Mouse (Mus musculus) left cerebral cortex, postnatal 10 days (tissue): ENCODE measurements around the gene Itprip. TPM values are rescaled to one million over a fixed set of nuclear protein-coding genes. Genes with fewer than 3 reads are reported as not detected.
A peak's percentile ranks its signal among the peaks of the same experiment; 100 is the strongest.

Source experiments
- DNase-seq, 2 experiments: peaks; one replicate each; pipeline ENCODE4 v3.0.0; 2021 to 2022; ENCODE audit warnings: low spot score in 2 of 2, mixed read lengths in 1 of 2; ENCODE audit errors: extremely low spot score in 1 of 2
- intact Hi-C: fragments of 180-260 bp; cut with DNase I; formaldehyde crosslinking; loops from one replicate; pipeline ENCODE4 v1.15.1; 2025
- total RNA-seq, 2 experiments: library from RNA; stranded (reverse); gene quantifications; 2 replicates each; pipeline ENCODE4 v1.2.3; 2021

Itprip gene
- total RNA-seq, 2 experiments from 2014 or later: 1.5 to 1.9 TPM

DNA sequence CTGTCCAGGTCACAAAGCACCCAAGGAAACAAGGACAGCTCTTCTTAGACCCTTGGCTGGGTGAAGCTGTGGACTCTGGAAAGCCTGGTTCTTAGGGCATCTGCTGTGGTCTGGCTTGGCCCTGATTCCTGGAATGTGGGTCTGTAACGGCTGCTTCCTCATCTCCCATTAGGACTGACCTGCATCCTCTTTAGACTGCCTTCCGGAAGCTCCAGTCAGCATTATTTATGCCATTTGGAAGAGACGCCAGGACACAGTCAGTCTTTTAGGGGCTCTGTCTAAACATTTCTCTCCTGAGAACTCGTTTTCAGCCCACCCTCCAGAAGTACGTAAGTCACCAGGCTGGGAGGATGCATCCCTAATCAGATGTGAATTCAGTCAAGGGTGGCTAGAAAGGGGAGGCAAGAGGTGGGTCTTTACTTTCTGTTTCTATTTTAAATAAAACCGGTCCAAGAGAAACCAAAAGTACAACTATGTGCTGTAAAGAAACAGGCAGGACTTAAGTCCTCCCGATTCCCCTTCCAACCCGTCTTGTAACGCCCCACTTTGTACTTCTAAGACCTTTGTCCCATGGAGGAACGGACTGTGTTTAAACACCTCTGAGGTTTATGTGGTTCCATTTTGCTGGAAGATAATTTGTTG, 28.5 kb downstream of the Itprip start:
- intact Hi-C loops: no loop called here
- DNase-seq: no peak

DNA sequence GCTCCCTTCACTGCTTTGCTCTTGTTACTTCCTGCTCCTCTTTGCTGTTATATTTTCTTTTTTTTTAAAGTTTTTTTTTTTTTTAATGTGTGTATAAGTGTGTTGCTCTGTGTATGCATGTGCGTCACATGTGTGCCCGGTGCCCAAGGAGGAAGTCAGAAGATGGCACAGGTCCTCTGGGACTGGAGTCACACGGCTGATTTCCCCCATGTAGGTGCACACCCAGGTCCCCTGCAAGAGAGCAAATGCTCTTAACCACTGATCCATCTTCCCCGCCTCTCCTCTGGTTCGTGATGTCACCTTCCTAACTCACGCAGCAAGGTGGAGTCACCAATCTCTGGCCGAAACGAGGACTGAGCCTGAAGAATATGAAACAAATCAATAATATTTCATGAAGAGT, 31.1 kb downstream of the Itprip start:
- intact Hi-C loops: no loop called here
- DNase-seq: no peak

DNA sequence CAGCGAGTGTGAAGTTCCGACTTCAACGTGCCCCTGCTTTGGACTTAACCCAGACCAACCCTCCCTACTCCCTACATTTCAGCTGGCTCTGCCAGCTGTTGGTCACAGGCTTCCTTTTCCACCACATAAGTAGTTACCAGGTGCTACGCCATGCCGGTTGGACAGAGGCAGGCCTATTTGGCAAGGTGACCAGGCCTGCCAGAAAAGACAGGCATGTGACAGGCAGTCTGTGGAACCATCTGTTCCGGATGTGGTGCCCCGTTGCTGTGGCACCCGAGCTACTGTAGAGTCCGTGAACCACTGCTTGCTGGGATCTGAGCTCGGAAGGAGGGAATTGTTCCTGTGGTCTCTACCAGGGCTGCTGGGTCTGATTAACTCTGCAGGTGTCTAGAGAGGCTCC, 31.7 kb downstream of the Itprip start:
- no peak for DNase-seq

DNA sequence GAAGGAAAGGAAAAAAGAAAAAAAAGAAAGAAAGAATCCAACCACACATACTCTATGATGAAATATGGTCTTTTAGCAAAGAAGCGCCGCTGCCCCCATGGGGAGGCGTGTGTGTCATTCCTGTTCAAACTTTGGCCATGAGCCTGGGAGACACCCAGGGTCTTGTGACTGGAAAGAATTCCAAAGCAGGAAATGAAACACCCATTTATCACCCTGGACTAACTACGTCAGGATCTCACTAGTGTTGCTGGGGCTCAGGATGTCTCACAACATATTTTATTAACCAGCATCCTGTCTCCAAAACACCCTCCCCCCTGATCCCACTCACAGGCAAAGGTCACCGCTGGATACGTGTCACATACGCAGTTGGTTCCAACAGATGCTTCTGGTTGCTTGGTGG, 32.5 kb downstream of the Itprip start:
- DNase-seq: no peak
- intact Hi-C loops: no loop called here

More for the DNA sequence above, 31.7 kb downstream of the Itprip start:
- intact Hi-C loops: no loop called here

DNA sequence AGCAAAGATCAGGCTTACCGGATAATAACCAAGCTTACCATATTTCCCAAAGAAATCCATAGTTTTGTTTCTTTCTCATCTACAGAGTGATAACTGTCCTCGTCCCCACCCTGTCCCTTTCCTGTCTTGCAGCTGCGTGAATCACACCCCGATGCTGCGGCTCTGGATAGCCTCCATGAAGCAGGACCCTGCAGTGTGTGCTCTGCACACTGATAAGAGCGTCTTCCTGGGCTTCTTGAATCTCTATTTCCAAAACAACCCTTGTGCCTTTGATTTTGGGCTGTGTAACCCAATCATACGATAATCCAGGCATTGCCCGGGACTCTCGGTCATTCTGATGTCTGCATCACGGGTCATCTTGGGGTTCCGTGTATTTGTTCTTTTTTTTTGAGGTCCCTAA, 33.2 kb downstream of the Itprip start:
- intact Hi-C loops: no loop called here
- no peak for DNase-seq

DNA sequence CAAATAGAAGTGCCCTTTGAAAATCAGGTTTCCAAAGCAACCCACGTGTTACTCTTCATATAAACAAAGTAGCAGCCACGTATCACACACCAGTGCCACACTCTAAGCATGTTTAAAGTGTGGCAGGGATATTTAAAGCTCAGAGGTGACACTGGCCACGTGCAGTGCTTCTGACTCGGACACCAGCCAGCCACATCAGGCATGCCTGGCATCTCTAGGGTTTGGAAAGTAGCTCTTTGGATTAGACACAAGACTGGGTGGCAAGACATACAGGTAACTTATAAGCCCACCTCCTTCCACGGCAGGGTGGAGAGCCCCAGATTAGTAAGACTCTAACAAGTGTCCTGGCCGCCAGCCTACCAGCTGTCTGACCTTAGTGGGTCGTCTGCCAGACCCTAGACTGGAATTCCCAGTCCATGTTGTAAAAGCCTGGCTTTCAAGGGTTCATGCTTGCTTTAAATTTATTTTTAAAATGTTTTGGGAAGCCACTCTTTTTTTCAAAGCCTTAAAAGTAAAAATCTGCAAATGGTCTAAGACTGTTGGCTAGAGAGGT, 33.8 kb downstream of the Itprip start:
- no peak for DNase-seq
- intact Hi-C loops: no loop called here

DNA sequence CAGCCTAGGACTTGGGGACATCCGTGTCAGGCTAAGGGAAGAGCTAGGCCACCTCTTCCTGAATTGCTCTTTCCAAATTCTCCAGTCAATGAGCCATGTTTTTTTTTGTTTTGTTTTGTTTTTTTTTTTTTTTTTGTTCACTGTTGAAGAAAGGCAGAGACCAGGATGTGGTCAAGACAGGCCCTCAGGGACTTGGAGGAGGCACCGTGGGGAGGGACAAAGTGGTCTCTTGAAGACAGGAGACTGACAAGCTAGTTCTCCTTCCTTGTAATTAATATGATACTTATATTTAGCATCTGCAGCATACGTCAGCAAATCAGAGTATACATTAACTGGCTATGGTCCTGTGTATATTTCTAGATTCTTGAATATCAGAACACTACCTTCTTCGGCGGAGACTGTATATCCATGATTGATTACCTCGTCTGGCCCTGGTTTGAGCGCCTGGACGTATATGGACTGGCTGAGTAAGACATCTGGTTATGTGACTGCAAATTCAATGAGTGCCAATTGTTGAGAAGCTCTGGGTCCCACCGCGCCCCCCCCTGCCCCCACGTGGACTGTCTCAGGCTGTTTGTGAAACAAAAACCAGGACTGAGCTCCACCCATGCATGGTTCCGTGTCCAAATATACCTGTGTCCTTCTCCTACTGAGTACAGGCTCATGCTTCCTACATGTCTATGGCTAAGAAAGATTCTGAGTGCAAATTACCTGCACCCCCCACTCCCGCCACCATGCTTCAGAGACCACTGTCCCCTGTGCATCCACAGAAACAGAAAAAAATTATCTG, 34.6 kb downstream of the Itprip start:
- DNase-seq: no peak
- intact Hi-C loops: no loop called here

DNA sequence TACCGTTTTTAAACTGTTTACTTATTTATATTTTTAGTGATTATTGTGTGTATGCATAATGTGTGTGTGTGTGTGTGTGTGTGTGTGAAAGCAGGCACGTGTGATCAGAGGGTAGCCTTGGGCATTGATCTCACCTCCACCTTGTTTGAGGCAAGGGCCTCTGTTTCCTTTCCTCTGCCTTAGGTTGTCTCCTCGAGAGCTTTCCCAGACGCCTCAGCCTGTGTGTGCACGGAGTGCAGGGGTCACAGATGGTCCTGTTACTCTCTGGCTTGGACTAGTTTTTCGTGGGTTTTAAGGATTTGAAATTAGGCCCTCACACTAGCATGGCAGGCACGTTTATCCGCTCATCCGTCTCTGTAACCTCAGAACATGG, 36.2 kb downstream of the Itprip start:
- intact Hi-C loops: loop anchor here (1.0 kb wide), 1 partner anchor 49 kb away; no protein-coding TSS in a partner anchor
- DNase-seq: no peak

DNA sequence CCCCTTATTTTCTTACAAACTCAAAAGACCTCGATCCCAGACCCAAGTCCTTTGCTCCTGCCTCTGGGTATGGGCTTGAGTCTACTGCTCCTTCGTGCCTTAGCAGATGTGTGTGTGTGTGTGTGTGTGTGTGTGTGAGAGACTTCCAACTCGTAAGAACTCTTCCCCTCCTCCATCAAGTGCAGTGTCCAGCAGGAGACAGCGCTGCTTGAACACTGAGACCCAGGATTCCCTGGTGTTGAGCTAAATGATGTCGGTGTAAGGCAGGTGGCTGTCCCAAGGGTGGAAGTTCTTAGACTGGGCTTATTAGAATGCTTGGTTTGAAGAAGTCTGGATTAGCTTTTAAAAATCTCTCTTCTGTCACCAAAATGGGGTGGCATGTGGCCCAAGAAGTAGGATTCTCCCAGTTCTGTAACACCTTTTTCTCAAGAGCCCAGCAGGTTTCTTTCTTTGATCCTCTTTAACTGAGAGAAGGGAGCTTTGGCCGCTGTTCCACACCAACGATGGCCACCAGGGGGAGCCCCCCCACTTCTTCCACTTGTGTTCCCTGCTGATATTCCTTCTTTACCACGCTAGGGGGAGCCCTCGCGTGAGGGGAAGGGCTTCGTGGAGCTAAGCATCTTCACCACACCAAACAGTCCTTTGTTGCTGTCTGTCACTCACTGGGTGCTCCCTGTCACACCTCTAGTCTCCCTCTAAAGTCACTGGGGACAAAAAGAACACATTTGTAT, 36.8 kb downstream of the Itprip start:
- DNase-seq: peak; percentile 39 to 82
- intact Hi-C loops: loop anchor here (1.0 kb wide), 1 partner anchor 50 kb away; no protein-coding TSS in a partner anchor

DNA sequence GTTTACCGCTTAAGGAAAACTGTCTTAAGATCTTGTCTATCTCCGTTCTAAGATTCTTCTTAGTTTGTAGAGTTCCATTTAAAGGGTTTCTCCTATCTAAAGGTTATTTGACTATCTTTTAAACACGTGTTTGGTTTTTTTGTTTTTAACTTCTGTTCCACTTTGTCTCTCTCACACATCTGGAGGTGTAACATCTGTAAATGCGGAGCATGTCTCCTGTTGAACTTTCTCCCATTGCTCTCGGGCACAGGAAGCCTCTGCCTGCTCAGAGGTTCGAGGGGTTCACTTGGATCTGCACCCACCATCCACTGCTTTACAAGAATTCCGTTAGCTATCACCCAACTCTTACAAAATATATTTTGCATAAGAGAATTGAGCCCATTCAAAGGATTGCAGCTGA, 37.6 kb downstream of the Itprip start:
- no peak for DNase-seq
- intact Hi-C loops: no loop called here

DNA sequence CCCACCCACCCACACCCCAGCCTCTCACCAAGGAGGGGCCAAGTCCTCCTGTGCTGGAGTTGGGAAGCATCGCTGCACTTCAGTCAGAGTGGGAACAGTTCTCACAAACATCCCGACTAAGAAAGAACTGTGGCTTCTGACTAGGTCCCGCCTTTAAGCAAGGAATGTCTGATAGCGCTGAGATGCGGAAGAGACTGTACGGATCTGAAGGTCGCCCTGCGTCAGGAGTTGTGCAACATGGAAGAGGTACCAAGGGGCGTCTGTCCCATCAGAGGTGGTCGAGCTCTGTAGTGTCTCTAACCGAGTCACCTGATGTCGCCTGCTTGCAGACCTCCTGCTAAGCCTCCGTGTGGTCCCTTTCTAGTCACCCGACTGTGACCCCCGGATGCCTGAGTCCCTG, 42.8 kb downstream of the Itprip start:
- DNase-seq: no peak
- intact Hi-C loops: no loop called here

DNA sequence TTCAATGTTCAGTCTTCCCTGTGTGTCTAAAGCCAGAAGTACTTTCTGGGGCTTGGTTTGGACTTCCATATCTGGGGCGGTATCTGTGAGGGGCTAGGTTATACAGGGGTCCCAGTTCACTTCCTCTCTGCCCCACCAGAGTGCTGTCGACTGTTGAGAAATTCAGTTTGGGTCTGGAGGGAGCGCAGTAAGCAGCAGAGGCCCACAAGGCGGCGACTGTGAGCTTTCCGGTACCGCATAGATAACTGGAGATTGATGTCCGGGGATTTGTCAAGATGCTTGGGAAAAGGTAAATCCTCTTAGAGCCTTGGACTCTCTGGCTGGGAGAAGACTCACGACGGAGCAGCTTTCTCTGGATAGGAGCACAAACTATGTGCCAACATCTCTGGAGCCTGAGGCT, 47.6 kb downstream of the Itprip start:
- intact Hi-C loops: no loop called here
- no peak for DNase-seq

DNA sequence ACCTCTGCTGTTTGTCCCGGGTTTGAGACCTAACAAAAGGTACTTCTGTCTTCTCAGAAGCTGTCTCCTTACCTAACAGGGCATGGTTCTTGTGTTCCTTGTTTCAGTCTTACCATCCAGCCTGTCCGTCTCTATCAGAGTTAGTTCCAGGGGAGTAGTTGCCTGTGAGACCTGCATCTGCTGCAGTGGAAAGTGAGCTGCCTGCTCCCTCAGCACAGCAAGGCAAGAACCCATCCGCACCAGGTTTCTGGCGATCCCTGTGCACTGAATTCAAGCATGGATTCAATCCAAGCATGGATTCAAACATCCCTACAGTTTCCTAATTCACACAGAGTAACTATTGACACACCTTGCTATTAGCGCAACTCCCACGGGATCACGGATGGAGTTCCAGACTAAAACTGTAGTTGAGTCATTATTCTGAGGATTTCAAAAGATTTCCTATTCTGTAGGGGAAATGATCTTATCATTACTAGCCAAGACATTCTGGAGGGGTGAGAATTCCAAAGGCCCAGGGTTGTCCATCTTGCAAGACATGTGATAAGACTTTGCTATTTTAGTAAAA, 48.9 kb downstream of the Itprip start:
- intact Hi-C loops: no loop called here
- DNase-seq: no peak

DNA sequence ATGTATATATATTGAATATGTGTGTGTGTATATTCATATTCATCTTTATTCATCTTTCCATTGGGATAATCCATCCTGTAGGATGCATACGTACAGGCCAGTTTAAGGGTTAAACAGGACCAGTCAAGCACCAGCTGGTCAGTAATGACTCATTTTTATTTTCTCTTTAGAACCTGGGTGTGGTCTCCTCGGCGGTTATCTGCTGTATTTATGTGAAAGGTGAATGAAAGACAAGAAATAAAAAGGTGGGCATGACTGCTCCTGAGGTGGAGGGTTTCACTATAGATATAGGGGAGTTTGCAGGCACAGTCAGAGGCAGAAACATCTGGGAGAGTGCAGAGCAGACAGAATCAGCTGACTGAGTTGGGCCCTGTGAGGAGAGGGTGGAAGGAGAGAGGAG, 49.6 kb downstream of the Itprip start:
- intact Hi-C loops: no loop called here
- no peak for DNase-seq

DNA sequence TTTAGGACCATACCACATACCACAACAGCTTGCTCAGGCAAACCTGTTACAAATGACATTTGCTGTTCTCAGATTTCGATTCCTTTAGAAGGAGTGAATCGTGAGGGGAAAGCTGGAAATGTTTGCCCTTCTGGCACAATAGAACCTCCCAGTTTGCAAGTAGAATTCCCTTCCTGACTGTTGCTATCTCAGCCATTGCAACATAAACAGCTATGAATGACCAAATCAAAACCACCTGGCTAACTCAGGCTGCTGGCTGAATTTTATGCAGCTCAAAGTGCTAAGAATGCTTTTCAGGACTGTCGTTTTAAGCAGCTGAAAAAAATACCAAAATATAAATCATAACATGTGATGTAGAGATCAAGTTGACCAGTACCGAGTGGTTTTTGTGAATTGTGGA, 50.1 kb downstream of the Itprip start:
- no peak for DNase-seq
- intact Hi-C loops: no loop called here

DNA sequence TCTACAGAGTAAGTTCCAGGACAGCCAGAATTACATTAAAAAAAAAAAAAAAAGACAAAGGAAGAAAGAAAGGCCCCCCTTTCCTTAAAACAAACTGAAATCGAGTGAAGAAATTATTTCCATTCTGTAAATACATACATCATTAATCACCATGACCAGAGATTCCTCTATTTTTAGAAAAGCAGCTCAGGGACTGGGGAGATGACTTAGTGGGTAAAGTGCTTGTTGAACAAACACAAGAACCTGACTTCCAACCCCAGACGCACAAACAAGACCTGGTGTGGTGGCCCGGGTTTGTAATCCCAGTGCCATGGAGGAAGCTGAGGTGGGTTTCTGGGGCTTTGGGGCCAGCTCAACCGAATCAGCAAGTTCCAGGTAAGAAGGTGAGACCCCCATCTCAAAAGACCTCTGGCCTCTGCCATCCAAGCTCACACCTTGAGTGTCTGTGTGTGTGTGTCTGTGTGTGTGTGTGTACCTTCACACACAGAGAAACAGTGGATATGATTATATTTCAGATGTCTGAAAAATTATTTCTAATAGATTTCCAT, 51.4 kb downstream of the Itprip start:
- DNase-seq: no peak
- intact Hi-C loops: no loop called here

DNA sequence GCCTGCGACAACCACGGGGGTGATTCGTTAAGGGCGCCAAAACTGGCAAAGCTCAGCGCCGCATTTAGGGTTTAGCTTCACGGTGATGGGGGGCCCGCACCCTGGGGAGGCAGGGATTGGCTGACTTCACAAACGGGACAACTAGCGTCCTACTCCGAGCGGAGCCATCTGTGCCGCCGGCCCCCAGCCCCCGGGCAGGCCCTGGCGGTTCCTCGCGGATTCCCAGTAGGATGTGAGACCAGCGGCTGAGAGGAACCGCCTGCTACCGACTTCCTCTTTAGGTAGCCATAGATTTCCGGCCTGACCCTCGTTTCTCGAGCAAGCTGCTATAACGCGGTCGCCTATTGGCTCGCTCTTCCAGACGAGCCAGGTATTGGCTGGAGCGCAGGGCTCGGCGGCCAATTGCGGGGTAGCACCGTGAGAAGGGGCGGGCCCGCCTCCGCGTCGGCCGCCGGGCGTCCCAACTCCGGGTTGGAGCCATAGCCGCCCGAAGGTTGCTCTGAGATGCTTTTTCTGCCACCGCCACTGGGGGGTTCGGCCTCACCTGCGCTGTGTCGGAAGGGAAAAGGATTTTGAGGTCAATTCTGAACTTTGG, 53.6 kb downstream of the Itprip start, which contains the start of gene Gsto2:
Gene Gsto2, plus strand, starts transcription at position 182 of the 595 bp plus-strand sequence.
- intact Hi-C loops: no loop called here
- DNase-seq: peak; percentile 93 to 97

DNA sequence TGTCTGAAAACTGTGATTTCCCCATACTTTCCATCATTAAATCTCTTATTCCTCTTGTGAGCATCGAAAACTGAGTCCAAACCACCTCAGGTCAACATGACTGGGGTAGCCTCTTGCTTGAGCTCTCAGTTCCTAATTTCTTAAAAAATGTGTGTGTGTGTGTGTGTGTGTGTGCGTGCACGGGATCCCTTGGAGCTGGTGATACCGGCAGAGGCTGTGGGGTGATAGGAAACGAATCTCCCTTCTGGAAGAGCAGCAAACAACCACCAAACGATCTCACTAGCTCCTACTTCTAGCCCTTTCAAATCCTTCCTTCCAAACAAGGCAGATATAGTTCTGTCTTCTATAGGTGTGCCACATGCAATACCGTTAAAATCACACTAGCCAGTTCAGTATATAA, 54.4 kb downstream of the Itprip start:
- intact Hi-C loops: no loop called here
- DNase-seq: no peak

DNA sequence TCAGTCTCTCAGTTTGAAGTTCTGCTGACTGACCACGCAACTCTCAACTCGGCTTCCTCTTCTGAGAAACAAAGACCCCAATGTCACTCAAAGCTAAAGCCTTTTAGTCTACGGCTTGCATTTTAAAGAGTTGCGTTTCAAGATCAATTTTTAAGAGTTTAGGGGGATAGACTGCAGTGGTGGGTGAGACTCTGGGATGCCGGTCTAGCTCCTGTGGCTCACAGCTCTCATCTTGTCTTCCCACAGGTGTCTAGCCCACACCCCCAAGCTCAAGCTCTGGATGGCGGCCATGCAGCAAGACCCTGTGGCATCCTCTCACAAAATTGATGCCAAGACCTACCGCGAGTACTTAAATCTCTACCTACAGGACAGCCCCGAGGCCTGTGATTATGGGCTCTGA, 55.0 kb downstream of the Itprip start:
- DNase-seq: no peak
- intact Hi-C loops: no loop called here
